8 mouse cellular contexts compared by ENCODE assay signal in the genomic region with DNA sequence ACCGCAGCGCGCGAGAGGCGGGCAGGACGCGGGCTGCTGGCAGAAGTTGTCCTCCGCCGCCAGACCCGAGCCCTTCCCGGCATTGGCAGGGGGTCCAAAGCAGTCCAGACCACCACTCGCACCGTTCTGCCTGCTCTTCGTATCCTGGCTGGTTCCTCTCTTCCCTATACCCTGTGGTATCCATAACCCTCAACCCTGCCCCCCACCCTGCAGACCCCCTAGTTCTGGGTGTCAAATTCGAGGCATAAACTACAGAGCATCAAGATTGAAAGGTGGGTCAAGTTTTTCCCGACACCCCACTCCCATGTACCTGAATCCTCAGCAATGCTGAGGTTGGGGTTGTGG. TPM values are rescaled to one million over a fixed set of nuclear protein-coding genes. Genes with fewer than 3 reads are reported as not detected.
DNase-seq lines count a peak whose midpoint lies in the region; ATAC-seq and TF ChIP-seq lines count a peak whose summit lies in the region.

No protein-coding gene starts in this region.

- H3K4me3 ChIP-seq in cerebellum, adult 2 months (replicated peaks; ENCODE audit: insufficient read depth, low read depth, low read length), result peak overlapping the region; percentile 87
- peak overlapping the region; percentile 67 for H3K4me3 ChIP-seq in megakaryocyte, embryonic 14.5 days (replicated peaks)
- peak overlapping the region; percentile 87 for H3K4me3 ChIP-seq in liver, embryonic 13.5 days (replicated peaks)
- peak overlapping the region; percentile 34 for H3K4me3 ChIP-seq in stomach, embryonic 16.5 days (replicated peaks; ENCODE audit: low read length)

- H3K4me1 ChIP-seq in cerebellum, adult 2 months (ENCODE audit: control insufficient read depth, insufficient read depth, low read length), result peaks cover 13% of the 10 kb centered on the region
- H3K4me1 ChIP-seq in megakaryocyte, embryonic 14.5 days, result peaks cover 33% of the 10 kb centered on the region
- H3K4me1 ChIP-seq in liver, embryonic 13.5 days (replicated peaks), result peaks cover 63% of the 10 kb centered on the region
- no peaks in the 10 kb centered on the region for H3K4me1 ChIP-seq in stomach, embryonic 16.5 days (ENCODE audit: control insufficient read depth, insufficient read depth, low read length)

- H3K27ac ChIP-seq in cerebellum, adult 2 months (ENCODE audit: insufficient read depth, low read length), result peak overlapping the region; percentile 68
- H3K27ac ChIP-seq in liver, embryonic 13.5 days, result peak overlapping the region; percentile 95
- H3K27ac ChIP-seq in stomach, embryonic 16.5 days (ENCODE audit: low read length), result no peak overlapping the region

- peak overlapping the region; percentile 88 for H3K4me2 ChIP-seq in liver, embryonic 13.5 days
- H3K4me2 ChIP-seq in stomach, embryonic 16.5 days (ENCODE audit: low read depth, low read length), result peak overlapping the region; percentile 45

- DNase-seq in cerebellum, adult 2 months, result no peak
- no peak for DNase-seq in cerebellum, postnatal 36 days
- no peak for DNase-seq in liver, embryonic 13.5 days
- DNase-seq in right cerebral cortex, postnatal 4 days, result no peak
- no peak for DNase-seq in layer of hippocampus, postnatal 36 days

- H3K9ac ChIP-seq in liver, embryonic 13.5 days, result peak overlapping the region; percentile 92
- no peak overlapping the region for H3K9ac ChIP-seq in stomach, embryonic 16.5 days (ENCODE audit: low read length)

- WGBS in cerebellum, adult 2 months, result 1% methylated on average over 16 of the region's 16 CpGs
- 3% methylated on average over 16 of the region's 16 CpGs for WGBS in liver, embryonic 13.5 days (ENCODE audit: insufficient replicate concordance)
- 2% methylated on average over 16 of the region's 16 CpGs for WGBS in stomach, embryonic 16.5 days

- no peak for TF ChIP-seq POLR2A in cerebellum, adult 2 months (IDR thresholded peaks at IDR 0.05; ENCODE audit: borderline replicate concordance, insufficient read depth, low read length)

- no peak for TF ChIP-seq CTCF in cerebellum, adult 2 months (IDR thresholded peaks at IDR 0.05; ENCODE audit: borderline replicate concordance, insufficient read depth, low read depth, low read length)

- H3K36me3 ChIP-seq in megakaryocyte, embryonic 14.5 days (replicated peaks; ENCODE audit: low read length), result no peaks in the 10 kb centered on the region
- H3K36me3 ChIP-seq in liver, embryonic 13.5 days, result peaks cover 21% of the 10 kb centered on the region
- H3K36me3 ChIP-seq in stomach, embryonic 16.5 days (ENCODE audit: control insufficient read depth, insufficient read depth, low read length), result no peaks in the 10 kb centered on the region

- no peaks in the 10 kb centered on the region for H3K27me3 ChIP-seq in cerebellum, adult 2 months (ENCODE audit: control insufficient read depth, insufficient read depth, low read length)
- peaks cover 65% of the 10 kb centered on the region for H3K27me3 ChIP-seq in megakaryocyte, embryonic 14.5 days (replicated peaks)
- peaks cover 56% of the 10 kb centered on the region for H3K27me3 ChIP-seq in liver, embryonic 13.5 days
- peaks cover 20% of the 10 kb centered on the region for H3K27me3 ChIP-seq in stomach, embryonic 16.5 days (ENCODE audit: control insufficient read depth, insufficient read depth, low read length)

- ATAC-seq in megakaryocyte, adult 5-6 weeks (ENCODE audit: poor library complexity, severe bottlenecking), result no peak
- no peak for ATAC-seq in liver, embryonic 13.5 days (ENCODE audit: low read depth)
- ATAC-seq in stomach, embryonic 16.5 days (ENCODE audit: insufficient read depth, low FRiP score), result no peak

- H3K9me3 ChIP-seq in megakaryocyte, embryonic 14.5 days, result peaks cover 19% of the 10 kb centered on the region
- H3K9me3 ChIP-seq in liver, embryonic 13.5 days (replicated peaks), result no peaks in the 10 kb centered on the region
- H3K9me3 ChIP-seq in stomach, embryonic 16.5 days (replicated peaks; ENCODE audit: control insufficient read depth, low read length), result no peaks in the 10 kb centered on the region

RNA-seq across cellular contexts. Expression of a gene that starts 0.5 kb away (rescaled TPM):
- polyA plus RNA-seq in cerebellum, adult 2 months (2012; rRNA removed), result 21.8 and 22.7 TPM in 2 replicates
- 0.06 and 0.41 TPM in 2 replicates for polyA plus RNA-seq in megakaryocyte, embryonic 14.5 days (2012; ENCODE audit: insufficient read depth, low replicate concordance)
- 0.05 and 0.27 TPM in 2 replicates for total RNA-seq in megakaryocyte, adult 5-6 weeks (2015)
- not detected in 2 replicates for total RNA-seq in megakaryocyte, adult 5-6 weeks (2017)
- polyA plus RNA-seq in liver, embryonic 13.5 days (2015; fragmentation: Nextera tagmentation; extraction: Ambion mirVana), result 7.6 and 8.3 TPM in 2 replicates
- polyA plus RNA-seq in stomach, embryonic 16.5 days (2015; fragmentation: Nextera tagmentation; extraction: Ambion mirVana), result 0.37 and 0.41 TPM in 2 replicates
- 10 to 100 TPM; 21.9 to 22.1 TPM for total RNA-seq in layer of hippocampus, postnatal 36 days (2021)

RNA-seq across cellular contexts. Expression of a gene that starts 9.2 kb away (rescaled TPM):
- 67.5 and 71.0 TPM in 2 replicates for polyA plus RNA-seq in cerebellum, adult 2 months (2012; rRNA removed)
- polyA plus RNA-seq in megakaryocyte, embryonic 14.5 days (2012; ENCODE audit: insufficient read depth, low replicate concordance), result 0.42 and 0.81 TPM in 2 replicates
- total RNA-seq in megakaryocyte, adult 5-6 weeks (2015), result 22.2 and 22.3 TPM in 2 replicates
- total RNA-seq in megakaryocyte, adult 5-6 weeks (2017), result 33.9 and 34.3 TPM in 2 replicates
- polyA plus RNA-seq in liver, embryonic 13.5 days (2015; fragmentation: Nextera tagmentation; extraction: Ambion mirVana), result 0.77 and 0.82 TPM in 2 replicates
- polyA plus RNA-seq in stomach, embryonic 16.5 days (2015; fragmentation: Nextera tagmentation; extraction: Ambion mirVana), result 10.9 and 11.8 TPM in 2 replicates
- 100 to 1,000 TPM; 135 to 137 TPM for total RNA-seq in layer of hippocampus, postnatal 36 days (2021)

RNA-seq across cellular contexts. Expression of a gene that starts 29.4 kb away (rescaled TPM):
- polyA plus RNA-seq in cerebellum, adult 2 months (2012; rRNA removed), result 67.4 and 68.4 TPM in 2 replicates
- 2.1 and 8.3 TPM in 2 replicates for polyA plus RNA-seq in megakaryocyte, embryonic 14.5 days (2012; ENCODE audit: insufficient read depth, low replicate concordance)
- total RNA-seq in megakaryocyte, adult 5-6 weeks (2015), result 11.9 and 13.7 TPM in 2 replicates
- 13.3 and 13.7 TPM in 2 replicates for total RNA-seq in megakaryocyte, adult 5-6 weeks (2017)
- polyA plus RNA-seq in liver, embryonic 13.5 days (2015; fragmentation: Nextera tagmentation; extraction: Ambion mirVana), result 24.6 and 32.2 TPM in 2 replicates
- polyA plus RNA-seq in stomach, embryonic 16.5 days (2015; fragmentation: Nextera tagmentation; extraction: Ambion mirVana), result 41.3 and 42.5 TPM in 2 replicates
- 10 to 100 TPM; 66.9 to 70.0 TPM for total RNA-seq in layer of hippocampus, postnatal 36 days (2021)

Comparison
In these comparisons a context has a peak if more than half of its experiments do, and no peak if none do; other contexts are left out.
1. H3K4me3 ChIP-seq: peak in every context shown above with its lines; median percentile 87 in cerebellum, adult 2 months; 87 in liver, embryonic 13.5 days; 67 in megakaryocyte, embryonic 14.5 days; 34 in stomach, embryonic 16.5 days.